Mouse (Mus musculus): ENCODE data around the gene Gm45717. TPM values are rescaled to one million over a fixed set of nuclear protein-coding genes. Genes with fewer than 3 reads are reported as not detected.

The Gm45717 gene
- total and polyA plus RNA-seq, 2 experiments from 2014 or later: not detected

- TF ChIP-seq EP300 (IDR thresholded peaks at IDR 0.05; ENCODE audit: low read depth): no peak
- no peak for TF ChIP-seq CTCF (IDR thresholded peaks at IDR 0.05; ENCODE audit: low read depth)
- no peak for DNase-seq (ENCODE audit: low spot score)
- no peak overlapping the region for H3K9ac ChIP-seq (replicated peaks; ENCODE audit: low read depth, low read length)
- H3K9me3 ChIP-seq (replicated peaks; ENCODE audit: control insufficient read depth, low read length): no peaks in the 10 kb centered on the region
- ATAC-seq (ENCODE audit: insufficient read depth, low read depth): no peak
- H3K4me2 ChIP-seq (ENCODE audit: low read depth, low read length): no peak overlapping the region
- H3K4me3 ChIP-seq (ENCODE audit: low read depth, low read length): no peak overlapping the region
- H3K27ac ChIP-seq (ENCODE audit: low read depth): no peak overlapping the region
- 41% methylated on average over 2 of the region's 2 CpGs for WGBS
- peaks cover 7% of the 10 kb centered on the region; the same call in 1 of the 2 replicates for H3K4me1 ChIP-seq (ENCODE audit: control insufficient read depth, insufficient read depth)
- no peaks in the 10 kb centered on the region for H3K36me3 ChIP-seq (replicated peaks; ENCODE audit: control insufficient read depth, insufficient read depth, low read length)
- no peaks in the 10 kb centered on the region for H3K27me3 ChIP-seq (ENCODE audit: control insufficient read depth, insufficient read depth, low read length)
Observed at GRCm38 (mm10) chr7:140938896-140939295, 16.8 kb downstream of the Gm45717 start.

GRCm38 (mm10) chr7:140938436-140938835 is 17.3 kb downstream of the Gm45717 start:
- Histone ChIP-seq H3K9me3 (replicated peaks; ENCODE audit: control insufficient read depth, low read length) (no peaks in the 10 kb centered on the region), H3K36me3 (replicated peaks; ENCODE audit: control insufficient read depth, insufficient read depth, low read length) (no peaks in the 10 kb centered on the region), H3K4me2 (ENCODE audit: low read depth, low read length) (no peak overlapping the region), H3K9ac (replicated peaks; ENCODE audit: low read depth, low read length) (no peak overlapping the region), H3K27ac (ENCODE audit: low read depth) (no peak overlapping the region), H3K27me3 (ENCODE audit: control insufficient read depth, insufficient read depth, low read length) (no peaks in the 10 kb centered on the region), H3K4me3 (ENCODE audit: low read depth, low read length) (no peak overlapping the region), H3K4me1 (ENCODE audit: control insufficient read depth, insufficient read depth) (peaks cover 7% of the 10 kb centered on the region; the same call in 1 of the 2 replicates)
- ATAC-seq (ENCODE audit: insufficient read depth, low read depth): no peak
- TF ChIP-seq CTCF (IDR thresholded peaks at IDR 0.05; ENCODE audit: low read depth): peak; percentile 19
- TF ChIP-seq EP300 (IDR thresholded peaks at IDR 0.05; ENCODE audit: low read depth): no peak
- WGBS: 51% methylated on average over 3 of the region's 3 CpGs
- DNase-seq (ENCODE audit: low spot score): no peak

- no peak overlapping the region for H3K9ac ChIP-seq (replicated peaks; ENCODE audit: low read depth, low read length)
- H3K4me3 ChIP-seq (ENCODE audit: low read depth, low read length): no peak overlapping the region
- TF ChIP-seq CTCF (IDR thresholded peaks at IDR 0.05; ENCODE audit: low read depth): no peak
- no peak for TF ChIP-seq EP300 (IDR thresholded peaks at IDR 0.05; ENCODE audit: low read depth)
- no peaks in the 10 kb centered on the region for H3K36me3 ChIP-seq (replicated peaks; ENCODE audit: control insufficient read depth, insufficient read depth, low read length)
- H3K9me3 ChIP-seq (replicated peaks; ENCODE audit: control insufficient read depth, low read length): no peaks in the 10 kb centered on the region
- no peak overlapping the region for H3K27ac ChIP-seq (ENCODE audit: low read depth)
- H3K4me2 ChIP-seq (ENCODE audit: low read depth, low read length): no peak overlapping the region
- peaks cover 37% of the 10 kb centered on the region for H3K27me3 ChIP-seq (ENCODE audit: control insufficient read depth, insufficient read depth, low read length)
- no peaks in the 10 kb centered on the region for H3K4me1 ChIP-seq (ENCODE audit: control insufficient read depth, insufficient read depth)
- no peak for DNase-seq (ENCODE audit: low spot score)
- WGBS: 83% methylated on average over 6 of the region's 6 CpGs
- no peak for ATAC-seq (ENCODE audit: insufficient read depth, low read depth)
Observed at GRCm38 (mm10) chr7:140927181-140927580, 28.6 kb downstream of the Gm45717 start.

- DNase-seq (ENCODE audit: low spot score) (no peak), ATAC-seq (ENCODE audit: insufficient read depth, low read depth) (no peak)
- H3K36me3 ChIP-seq (replicated peaks; ENCODE audit: control insufficient read depth, insufficient read depth, low read length): no peaks in the 10 kb centered on the region
- H3K4me2 ChIP-seq (ENCODE audit: low read depth, low read length): peak overlapping the region; percentile 49
- no peaks in the 10 kb centered on the region for H3K9me3 ChIP-seq (replicated peaks; ENCODE audit: control insufficient read depth, low read length)
- no peak overlapping the region for H3K27ac ChIP-seq (ENCODE audit: low read depth)
- peaks cover 69% of the 10 kb centered on the region for H3K27me3 ChIP-seq (ENCODE audit: control insufficient read depth, insufficient read depth, low read length)
- no peak overlapping the region for H3K9ac ChIP-seq (replicated peaks; ENCODE audit: low read depth, low read length)
- H3K4me1 ChIP-seq (ENCODE audit: control insufficient read depth, insufficient read depth): no peaks in the 10 kb centered on the region
- WGBS: 25% methylated on average over 30 of the region's 30 CpGs
- H3K4me3 ChIP-seq (ENCODE audit: low read depth, low read length): peak overlapping the region; percentile 34
- TF ChIP-seq CTCF (IDR thresholded peaks at IDR 0.05; ENCODE audit: low read depth): no peak
- no peak for TF ChIP-seq EP300 (IDR thresholded peaks at IDR 0.05; ENCODE audit: low read depth)
Observed at GRCm38 (mm10) chr7:140923070-140923775, 32.5 kb downstream of the Gm45717 start.

GRCm38 (mm10) chr7:140922398-140923069 is 33.2 kb downstream of the Gm45717 start:
- Histone ChIP-seq H3K4me2 (ENCODE audit: low read depth, low read length) (peak overlapping the region; percentile 49), H3K27me3 (ENCODE audit: control insufficient read depth, insufficient read depth, low read length) (peaks cover 75% of the 10 kb centered on the region), H3K9ac (replicated peaks; ENCODE audit: low read depth, low read length) (no peak overlapping the region), H3K36me3 (replicated peaks; ENCODE audit: control insufficient read depth, insufficient read depth, low read length) (no peaks in the 10 kb centered on the region), H3K9me3 (replicated peaks; ENCODE audit: control insufficient read depth, low read length) (no peaks in the 10 kb centered on the region), H3K27ac (ENCODE audit: low read depth) (no peak overlapping the region), H3K4me1 (ENCODE audit: control insufficient read depth, insufficient read depth) (no peaks in the 10 kb centered on the region), H3K4me3 (ENCODE audit: low read depth, low read length) (peak overlapping the region; percentile 34)
- TF ChIP-seq EP300 (IDR thresholded peaks at IDR 0.05; ENCODE audit: low read depth): no peak
- TF ChIP-seq CTCF (IDR thresholded peaks at IDR 0.05; ENCODE audit: low read depth): no peak
- no peak for ATAC-seq (ENCODE audit: insufficient read depth, low read depth)
- WGBS: under 1% methylated on average over 49 of the region's 49 CpGs
- DNase-seq (ENCODE audit: low spot score): no peak
